Mouse (Mus musculus): Measurements from ENCODE around the gene Tmem44.
A peak's percentile ranks its signal among the peaks of the same experiment; 100 is the strongest.
"Not testable (repeated sequence)": the region's sequence is repeated elsewhere in the genome, so short reads cannot be mapped to it uniquely, and the experiment has no call there.

The Tmem44 gene

DNA sequence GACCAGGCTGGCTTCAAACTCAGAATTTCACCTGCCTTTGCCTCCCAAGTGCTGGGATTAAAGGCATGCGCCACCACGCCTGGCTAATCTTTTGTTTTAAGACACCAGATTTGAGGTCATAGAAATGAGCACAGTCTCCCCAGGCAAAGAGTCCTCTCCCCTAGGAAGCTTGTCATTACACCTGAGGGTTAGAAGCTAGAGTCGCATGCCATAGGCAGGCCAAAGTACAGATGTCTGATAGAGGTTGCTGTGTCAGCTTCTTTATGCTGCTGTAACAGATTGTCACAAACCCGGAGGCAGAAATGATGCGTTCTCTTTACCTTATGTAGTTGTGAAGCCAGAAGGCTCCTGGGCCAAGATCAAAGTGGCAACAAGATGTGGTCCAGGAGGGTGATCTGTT is 53.3 kb downstream of the Tmem44 start:
- DNase-seq (ENCODE audit: low spot score), result no peak

GRCm38 (mm10) chr16:30494883-30495282 is 55.8 kb downstream of the Tmem44 start:
- DNase-seq (ENCODE audit: low spot score), result no peak

DNA sequence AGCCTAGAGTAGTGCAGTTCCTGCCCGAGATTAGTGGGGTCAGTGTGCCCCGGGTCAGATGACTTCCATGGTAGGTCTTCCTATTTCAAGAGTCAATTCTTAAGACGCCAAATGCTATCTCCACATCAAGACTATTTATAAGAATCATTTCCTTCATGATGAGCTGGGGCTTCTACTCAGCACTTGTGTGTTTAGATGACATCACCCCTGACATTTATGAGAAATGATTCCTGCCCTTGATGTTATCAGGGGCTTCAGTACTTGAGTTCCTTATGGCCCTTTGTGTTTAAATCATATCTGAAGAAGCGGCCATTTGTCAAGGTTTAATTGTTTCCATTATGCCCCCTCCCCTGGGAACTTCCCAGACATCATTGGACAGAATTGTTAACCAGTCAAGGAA is 58.9 kb downstream of the Tmem44 start:
- DNase-seq (ENCODE audit: low spot score), result peak; percentile 24

DNA sequence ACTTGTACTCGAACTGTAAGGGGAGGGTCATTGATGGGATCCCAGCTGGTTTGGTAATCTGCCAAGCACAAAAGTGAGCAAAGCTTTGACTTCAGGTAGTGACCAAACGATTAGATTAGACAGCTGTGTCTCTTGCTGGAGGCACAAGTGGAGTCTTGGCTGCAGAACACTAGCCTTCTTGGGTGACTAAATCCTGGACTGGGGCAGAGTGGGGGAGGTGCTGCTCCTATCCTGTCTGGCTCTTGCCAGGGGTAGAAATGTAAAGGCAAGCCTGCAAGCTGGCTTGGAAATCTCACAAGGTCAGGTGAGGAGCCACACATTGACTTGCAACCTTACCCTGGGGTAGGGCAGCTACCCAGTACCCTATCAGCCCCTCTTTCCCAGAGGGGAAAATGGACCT is 59.9 kb downstream of the Tmem44 start:
- DNase-seq (ENCODE audit: low spot score), result no peak

DNA sequence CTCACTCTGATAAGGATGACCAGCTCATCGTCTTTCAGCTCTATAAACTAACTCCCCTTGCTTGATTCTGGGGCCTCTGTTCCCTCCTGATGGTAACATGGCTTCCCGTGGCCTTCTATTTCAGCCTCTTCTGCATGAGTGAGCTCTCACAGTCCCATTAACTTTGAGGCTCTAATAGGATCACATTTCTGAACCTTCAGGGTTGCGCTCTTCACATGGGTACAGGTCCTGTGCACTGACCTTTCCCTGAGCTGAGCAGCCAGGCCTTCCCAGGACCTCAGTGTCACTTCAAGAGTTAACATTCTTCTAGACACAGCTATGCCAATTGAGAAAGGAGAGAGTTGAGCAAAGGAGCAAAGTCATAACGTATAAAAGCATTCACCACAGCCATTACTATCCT is 60.3 kb downstream of the Tmem44 start:
- no peak for DNase-seq (ENCODE audit: low spot score)

GRCm38 (mm10) chr16:30489662-30490061 is 61.0 kb downstream of the Tmem44 start:
- DNase-seq (ENCODE audit: low spot score), result no peak

DNA sequence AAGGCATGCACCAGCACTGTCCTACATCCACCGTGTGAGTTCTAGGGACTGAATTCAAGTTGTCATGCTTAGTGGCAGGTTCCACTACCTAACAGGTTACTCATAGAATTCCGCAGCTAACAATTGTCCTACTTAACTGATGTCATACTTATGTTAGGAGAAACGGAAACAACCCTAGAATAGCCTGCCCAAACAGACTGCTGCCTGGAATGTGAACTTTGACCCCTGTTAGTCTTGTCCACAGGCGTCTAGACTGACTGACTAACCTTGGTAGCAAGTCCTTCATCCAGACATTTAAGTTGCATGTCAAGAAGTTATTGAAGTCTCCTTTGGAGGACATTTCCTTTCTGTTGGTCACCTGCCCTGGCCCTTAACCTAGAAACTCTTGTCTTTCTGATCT is 64.1 kb downstream of the Tmem44 start:
- no peak for DNase-seq (ENCODE audit: low spot score)

- DNase-seq (ENCODE audit: low spot score), result no peak
Observed at GRCm38 (mm10) chr16:30477791-30478190, 72.9 kb downstream of the Tmem44 start.

- no peak for DNase-seq (ENCODE audit: low spot score)
Observed at GRCm38 (mm10) chr16:30477006-30477405, 73.6 kb downstream of the Tmem44 start.

- no peak for DNase-seq (ENCODE audit: low spot score)
Observed at GRCm38 (mm10) chr16:30475633-30476461, 74.8 kb downstream of the Tmem44 start.

- no peak for DNase-seq (ENCODE audit: low spot score)
Observed at GRCm38 (mm10) chr16:30472447-30472846, 78.2 kb downstream of the Tmem44 start.

GRCm38 (mm10) chr16:30471912-30472311 is 78.7 kb downstream of the Tmem44 start:
- DNase-seq (ENCODE audit: low spot score), result no peak

GRCm38 (mm10) chr16:30468944-30469343 is 81.7 kb downstream of the Tmem44 start:
- no peak for DNase-seq (ENCODE audit: low spot score)

DNA sequence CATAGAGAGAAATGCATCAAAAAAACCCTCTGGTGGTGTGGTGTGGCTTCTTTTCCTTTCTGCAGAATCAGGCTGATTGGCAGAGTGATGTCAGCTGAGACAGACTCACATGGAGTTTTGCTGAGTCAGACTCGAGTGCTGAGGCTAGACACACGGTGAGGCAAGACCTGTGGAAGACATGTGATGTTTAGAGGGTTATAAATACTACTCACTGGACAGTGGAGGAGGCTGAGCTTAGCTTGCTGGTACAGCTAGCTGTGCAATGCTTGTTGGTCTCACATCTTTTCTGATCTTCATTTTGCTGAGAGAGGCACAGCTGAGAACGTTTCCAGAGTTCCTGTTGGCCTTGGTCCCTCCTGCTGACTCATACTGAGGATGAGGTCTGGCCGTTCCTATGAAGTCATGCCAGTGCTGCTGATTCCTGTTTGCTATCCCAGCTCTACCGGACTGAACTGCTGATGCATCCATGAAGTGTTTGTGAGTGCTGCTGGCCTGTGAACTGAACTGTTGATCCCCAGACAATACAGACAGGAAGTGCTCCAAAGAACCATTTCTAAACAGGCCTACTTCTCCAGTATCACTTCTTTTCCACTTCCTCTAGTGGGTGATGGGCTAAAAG is 84.9 kb downstream of the Tmem44 start:
- DNase-seq (ENCODE audit: low spot score), result no peak

DNA sequence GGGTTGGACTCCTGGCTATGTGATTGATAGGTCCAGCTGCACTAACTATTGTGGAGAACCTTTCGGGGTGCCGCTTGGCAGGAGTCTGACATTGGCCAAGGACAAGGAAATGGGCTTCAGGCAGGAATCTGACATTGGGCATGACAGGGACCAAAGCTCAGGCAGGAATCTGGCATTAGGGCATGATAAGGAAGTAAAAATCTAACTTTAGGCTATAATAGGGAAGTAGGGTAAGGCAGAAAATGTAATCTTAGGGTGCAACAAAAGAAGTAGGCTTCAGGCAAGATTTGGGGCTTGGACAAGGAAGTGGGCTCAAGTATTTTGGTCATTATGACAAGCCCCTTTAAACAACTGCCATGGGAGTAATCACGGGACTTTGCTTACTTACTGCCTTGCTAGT is 85.9 kb downstream of the Tmem44 start:
- not testable (repeated sequence) for DNase-seq (ENCODE audit: low spot score)

Data from ovary, postnatal 36 days (tissue).